Mouse (Mus musculus) spleen, adult 2 months (tissue): Measurements from ENCODE around the gene Wscd2. TPM values are rescaled to one million over a fixed set of nuclear protein-coding genes. Genes with fewer than 3 reads are reported as not detected.

Experiments used
- DNase-seq, 2 experiments: peaks; one replicate each; pipeline versions ENCODE4 v3.0.0 to v3.0.0-alpha.2; 2012 to 2021; ENCODE audit warnings: low spot score in 2 of 2, low read depth in 1 of 2
- H3K27ac ChIP-seq: fragments of 200-500 bp; 2 replicates; pipeline ENCODE4 v1.5.1; 2012; ENCODE audit warnings: low read length, inconsistent platforms; ENCODE audit not compliant: insufficient read depth
- H3K27me3 ChIP-seq: fragments of 200-500 bp; 2 replicates; pipeline ENCODE4 v1.6.1; 2012; ENCODE audit warnings: mild to moderate bottlenecking, moderate library complexity, low read length, inconsistent platforms; ENCODE audit not compliant: control insufficient read depth, insufficient read depth
- H3K36me3 ChIP-seq: fragments of 200-500 bp; 2 replicates; pipeline ENCODE4 v1.6.1; 2012; ENCODE audit warnings: mild to moderate bottlenecking, low read length, inconsistent platforms; ENCODE audit not compliant: control insufficient read depth, insufficient read depth
- H3K4me1 ChIP-seq: fragments of 200-500 bp; 2 replicates; pipeline ENCODE4 v1.6.1; 2011; ENCODE audit warnings: inconsistent platforms; ENCODE audit not compliant: control insufficient read depth, insufficient read depth, insufficient read length
- H3K4me3 ChIP-seq: fragments of 200-500 bp; 2 replicates; pipeline ENCODE4 v1.5.1; 2011; ENCODE audit warnings: mild to moderate bottlenecking, inconsistent platforms; ENCODE audit not compliant: insufficient read depth, insufficient read length; ENCODE audit errors: extremely low read depth
- CTCF ChIP-seq: fragments of 200-500 bp; IDR thresholded peaks from 2 replicates; pipeline ENCODE4 v1.5.1; 2011; ENCODE audit warnings: mild to moderate bottlenecking, inconsistent platforms; ENCODE audit not compliant: insufficient read depth, insufficient read length, insufficient replicate concordance; ENCODE audit errors: extremely low read depth
- POLR2A ChIP-seq: fragments of 200-500 bp; IDR thresholded peaks from 2 replicates; pipeline ENCODE4 v1.6.1; 2011; ENCODE audit warnings: low read depth, low read length, inconsistent platforms
- WGBS: fragments of 180-500 bp; shearing (Covaris S2); methylation state at CpG from one replicate; pipeline ENCODE4 v1.1.7; 2018; 5-methylcytosine and 5-hydroxymethylcytosine counted together
- polyA plus RNA-seq: library from polyadenylated mRNA; depleted of rRNA; stranded (reverse); fragments of >200 nt; gene quantifications from 2 replicates; pipeline ENCODE4 v1.2.3, GENCODE M21; 2012

Gene Wscd2
- polyA plus RNA-seq, 1 experiment, result 1.2 TPM

DNA sequence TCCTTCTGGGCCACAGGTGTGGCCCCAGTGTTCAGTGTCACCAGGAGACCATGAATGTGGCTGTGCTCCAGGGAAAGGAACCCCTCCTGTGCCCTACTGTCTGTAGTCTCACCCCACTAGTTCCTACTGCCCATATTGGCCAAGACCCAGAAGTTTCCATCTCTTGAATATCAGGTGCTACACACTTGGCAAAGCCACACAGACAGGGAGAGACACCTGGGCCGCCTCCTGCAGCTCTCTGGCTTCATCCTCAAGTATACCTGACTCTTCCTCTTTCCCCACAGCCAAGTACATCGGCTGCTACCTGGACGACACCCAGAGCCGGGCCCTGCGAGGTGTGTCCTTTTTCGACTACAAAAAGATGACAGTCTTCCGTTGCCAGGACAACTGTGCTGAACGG lies 67.9 kb downstream of the Wscd2 start:
- TF ChIP-seq POLR2A, result no peak
- TF ChIP-seq CTCF, result no peak
- H3K27ac ChIP-seq, result no peak overlapping the region
- no peaks in the 10 kb centered on the region for H3K27me3 ChIP-seq
- no peak overlapping the region for H3K4me3 ChIP-seq
- 80% methylated on average over 8 of the region's 8 CpGs for WGBS
- no peak for DNase-seq
- H3K36me3 ChIP-seq, result no peaks in the 10 kb centered on the region
- no peaks in the 10 kb centered on the region for H3K4me1 ChIP-seq

DNA sequence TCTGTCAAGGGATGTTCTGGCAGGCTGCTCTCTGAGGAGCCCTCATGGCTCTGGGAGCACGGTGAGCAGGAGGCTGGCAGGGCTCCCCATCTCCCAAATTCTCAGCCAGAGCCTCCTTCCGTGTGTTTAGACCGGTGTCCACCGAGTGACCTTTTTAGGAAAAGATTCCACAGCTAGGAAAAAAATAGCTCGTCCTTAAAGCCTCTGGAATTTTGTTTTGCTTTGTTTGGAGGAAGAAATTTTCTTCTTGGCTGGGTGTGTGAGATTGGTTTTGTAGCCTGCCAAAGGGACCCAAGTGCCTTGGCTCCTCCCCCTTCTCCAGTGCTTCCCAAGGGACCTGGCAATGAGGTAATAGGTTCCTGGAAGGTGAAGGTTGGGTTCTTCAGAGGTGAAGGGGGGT lies 69.5 kb downstream of the Wscd2 start:
- H3K4me3 ChIP-seq, result no peak overlapping the region
- 77% methylated on average over 5 of the region's 5 CpGs for WGBS
- no peak for TF ChIP-seq CTCF
- no peak for TF ChIP-seq POLR2A
- no peaks in the 10 kb centered on the region for H3K4me1 ChIP-seq
- no peaks in the 10 kb centered on the region for H3K27me3 ChIP-seq
- no peak for DNase-seq
- H3K36me3 ChIP-seq, result no peaks in the 10 kb centered on the region
- no peak overlapping the region for H3K27ac ChIP-seq

DNA sequence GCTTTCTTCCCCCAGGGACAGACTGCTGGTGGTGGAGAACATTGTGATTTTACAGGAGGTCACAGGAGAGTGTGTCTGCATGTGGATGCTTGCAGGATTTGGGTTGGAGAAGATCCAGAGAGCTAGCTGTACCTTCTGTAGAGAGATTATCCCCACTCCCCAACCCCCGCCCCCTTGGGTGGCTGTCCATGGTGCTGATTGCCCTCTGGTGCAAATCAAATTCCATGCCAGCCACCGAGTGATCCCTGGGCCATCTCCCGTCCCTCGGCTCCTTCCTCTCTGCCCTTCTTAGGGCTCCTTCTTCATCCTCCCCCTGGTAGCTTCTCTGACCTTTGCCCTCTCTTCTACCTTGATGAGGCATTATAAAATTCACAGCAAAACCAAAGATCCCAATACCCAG lies 74.3 kb downstream of the Wscd2 start:
- Histone ChIP-seq H3K27ac (no peak overlapping the region), H3K36me3 (no peaks in the 10 kb centered on the region), H3K4me3 (no peak overlapping the region), H3K27me3 (no peaks in the 10 kb centered on the region), H3K4me1 (no peaks in the 10 kb centered on the region)
- TF ChIP-seq CTCF (no peak), POLR2A (no peak)
- WGBS, result 27% methylated on average over 4 of the region's 4 CpGs
- no peak for DNase-seq

DNA sequence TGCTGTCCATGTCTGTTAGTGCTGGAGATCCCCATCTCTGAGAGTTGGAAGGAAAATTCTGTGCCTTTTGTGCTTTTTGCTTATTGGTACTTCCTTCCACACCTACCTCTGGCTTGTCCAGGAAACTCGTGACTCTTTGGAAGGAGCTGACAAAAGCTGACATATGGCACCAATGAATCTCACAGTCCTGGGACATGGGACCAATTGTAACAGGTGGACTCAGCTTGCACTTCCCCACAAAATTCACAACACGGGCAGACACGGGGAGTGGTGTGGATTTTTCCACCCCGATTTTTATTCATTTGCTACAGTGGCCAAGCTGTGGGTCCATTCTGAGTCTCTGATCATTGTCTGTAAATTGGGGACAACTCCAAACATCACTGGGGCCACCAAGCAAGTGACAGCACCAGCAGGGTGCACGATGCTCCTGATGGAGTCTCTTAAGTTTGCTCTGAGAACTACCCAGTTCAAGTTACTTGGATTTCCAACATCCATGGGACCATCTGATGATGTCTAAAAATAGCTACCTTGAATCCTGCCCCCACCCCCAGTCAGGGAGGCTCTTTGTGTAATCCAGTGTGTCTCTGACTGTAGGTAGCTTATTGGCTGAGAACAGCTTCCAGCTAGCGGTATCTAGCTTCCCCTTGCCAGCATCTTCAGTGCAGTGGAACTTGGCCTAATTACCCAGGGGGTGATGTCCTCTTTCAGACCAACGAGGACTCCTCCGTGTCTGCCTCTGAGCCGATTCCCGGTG lies 75.1 kb downstream of the Wscd2 start:
- no peaks in the 10 kb centered on the region for H3K4me1 ChIP-seq
- TF ChIP-seq POLR2A (no peak), CTCF (no peak)
- H3K27me3 ChIP-seq, result no peaks in the 10 kb centered on the region
- no peak overlapping the region for H3K4me3 ChIP-seq
- no peaks in the 10 kb centered on the region for H3K36me3 ChIP-seq
- DNase-seq, result no peak
- no peak overlapping the region for H3K27ac ChIP-seq
- WGBS, result 83% methylated on average over 10 of the region's 10 CpGs

DNA sequence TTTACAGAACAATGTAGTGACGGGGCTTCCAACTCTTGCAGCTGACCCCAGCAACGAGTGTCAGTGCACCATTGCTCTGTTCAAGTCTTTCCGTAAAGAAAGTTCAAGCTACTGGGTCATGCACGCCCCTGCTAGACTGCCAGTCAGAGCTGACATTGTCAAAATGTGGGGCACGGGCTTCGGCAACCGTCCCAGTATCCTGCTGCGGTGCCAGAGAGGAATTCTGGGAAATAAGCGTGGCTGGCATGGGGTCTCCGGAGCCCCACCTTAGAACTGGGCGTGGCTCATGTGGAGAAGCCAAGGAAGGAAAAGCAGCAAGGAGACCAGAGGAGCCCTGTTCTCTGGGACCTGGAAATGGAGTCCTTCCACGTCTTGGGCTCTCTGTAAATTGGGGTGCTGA lies 75.7 kb downstream of the Wscd2 start:
- TF ChIP-seq POLR2A (no peak), CTCF (no peak)
- H3K4me3 ChIP-seq, result no peak overlapping the region
- 74% methylated on average over 12 of the region's 12 CpGs for WGBS
- no peaks in the 10 kb centered on the region for H3K4me1 ChIP-seq
- DNase-seq, result no peak
- H3K27me3 ChIP-seq, result no peaks in the 10 kb centered on the region
- H3K36me3 ChIP-seq, result no peaks in the 10 kb centered on the region
- no peak overlapping the region for H3K27ac ChIP-seq

DNA sequence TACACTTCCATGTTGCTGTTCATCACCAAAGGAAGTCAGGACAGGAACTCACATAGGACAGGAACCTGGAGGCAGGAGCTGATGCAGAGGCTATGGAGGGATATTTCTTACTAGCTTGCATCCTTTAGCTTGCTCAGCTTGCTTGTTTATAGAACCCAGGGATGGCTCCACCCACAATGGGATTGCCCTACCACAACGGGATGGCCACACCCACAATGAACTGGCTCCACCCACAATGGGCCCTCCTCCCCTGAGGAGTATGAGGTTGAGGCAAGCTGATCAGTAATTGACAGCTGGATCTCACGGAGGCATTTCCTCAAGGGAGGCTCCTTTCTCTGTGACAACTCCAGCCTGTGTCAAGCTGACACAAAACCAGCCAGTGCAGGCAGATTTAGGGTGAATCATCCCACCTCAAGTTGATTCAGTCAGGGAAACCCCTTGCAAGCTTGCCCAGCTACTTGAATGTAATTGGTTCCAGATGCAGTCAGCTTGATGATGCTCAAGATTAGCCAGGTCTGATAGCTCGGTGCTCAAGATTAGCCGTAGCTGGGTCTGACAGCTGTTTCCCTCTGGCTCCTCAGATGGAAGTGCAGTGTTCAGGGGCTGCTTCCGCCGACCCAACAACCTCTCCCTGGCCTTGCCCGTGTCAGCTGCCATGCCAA lies 80.1 kb downstream of the Wscd2 start:
- H3K4me3 ChIP-seq, result no peak overlapping the region
- no peaks in the 10 kb centered on the region for H3K4me1 ChIP-seq
- DNase-seq, result no peak
- 54% methylated on average over 7 of the region's 7 CpGs for WGBS
- TF ChIP-seq CTCF, result no peak
- no peak for TF ChIP-seq POLR2A
- no peaks in the 10 kb centered on the region for H3K36me3 ChIP-seq
- no peaks in the 10 kb centered on the region for H3K27me3 ChIP-seq
- no peak overlapping the region for H3K27ac ChIP-seq

DNA sequence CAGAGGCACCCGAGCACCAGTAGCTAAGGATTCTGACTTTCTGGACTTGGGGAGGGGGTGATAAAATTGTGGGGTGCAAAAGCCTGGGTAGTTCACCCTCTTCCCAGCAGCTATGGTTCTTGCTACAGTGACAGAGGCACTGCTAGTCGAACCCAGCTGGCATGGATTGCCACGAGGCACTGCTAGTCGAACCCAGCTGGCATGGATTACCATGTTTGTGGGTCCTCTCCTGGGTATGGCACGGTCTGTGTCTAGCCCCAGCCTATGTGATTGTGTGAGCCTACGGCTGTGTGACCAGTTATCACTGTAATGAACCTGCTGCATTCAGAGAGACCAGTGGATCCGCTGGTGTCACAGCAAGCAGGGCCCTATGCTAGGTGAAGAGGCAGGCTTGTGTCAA lies 87.4 kb downstream of the Wscd2 start:
- H3K4me3 ChIP-seq, result no peak overlapping the region
- no peak for DNase-seq
- H3K36me3 ChIP-seq, result no peaks in the 10 kb centered on the region
- no peak overlapping the region for H3K27ac ChIP-seq
- TF ChIP-seq CTCF (no peak), POLR2A (no peak)
- no peaks in the 10 kb centered on the region for H3K27me3 ChIP-seq
- no peaks in the 10 kb centered on the region for H3K4me1 ChIP-seq
- 82% methylated on average over 7 of the region's 7 CpGs for WGBS
